Mouse (Mus musculus) adrenal gland, postnatal 10 days (tissue): ENCODE data around the gene Btnl4. TPM values are rescaled to one million over a fixed set of nuclear protein-coding genes. Genes with fewer than 3 reads are reported as not detected.

ENCODE experiments used
- DNase-seq: peaks from one replicate; pipeline ENCODE4 v3.0.0; 2021; ENCODE audit warnings: mixed read lengths
- total RNA-seq, 2 experiments: library from RNA; stranded (reverse); gene quantifications; 2 replicates each; pipeline ENCODE4 v1.2.3; 2021

The Btnl4 gene
- total RNA-seq, 2 experiments from 2014 or later, result not detected

GRCm38 (mm10) chr17:34437120-34437519 is 40.0 kb downstream of the Btnl4 start:
- no peak for DNase-seq

GRCm38 (mm10) chr17:34427597-34427996 is 49.5 kb downstream of the Btnl4 start:
- no peak for DNase-seq

DNA sequence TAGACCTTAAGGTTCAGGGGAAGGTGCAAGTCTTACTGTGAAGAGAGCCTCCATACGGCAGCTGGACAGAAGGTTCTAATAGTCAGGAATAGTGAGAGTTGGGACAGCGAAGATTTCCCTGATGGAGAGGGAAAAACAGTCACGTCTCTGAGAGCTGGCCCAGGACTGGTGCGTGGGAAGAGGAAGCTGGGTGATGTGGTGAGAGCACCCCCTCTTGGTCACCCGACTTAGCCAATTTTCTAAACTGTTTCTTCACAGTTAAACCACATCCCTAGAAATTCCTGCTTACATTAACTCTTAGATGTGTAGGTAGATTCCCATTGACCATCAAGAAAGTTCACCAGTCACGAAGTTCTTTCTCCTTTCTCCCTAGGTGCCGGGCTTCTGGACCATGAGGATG is 57.1 kb downstream of the Btnl4 start:
- DNase-seq, result no peak

Other genes starting within 250 kb of the Btnl4 start
- 1 to 10 TPM; 2.7 to 3.5 TPM for gene H2-Ob, start 238.4 kb downstream of the Btnl4 start, total RNA-seq
- 10 to 100 TPM; 27.9 to 36.1 TPM for gene H2-Ab1, start 219.6 kb downstream of the Btnl4 start, total RNA-seq
- 10 to 100 TPM; 40.5 to 44.8 TPM for gene H2-Aa, start 189.5 kb downstream of the Btnl4 start, total RNA-seq
- 10 to 100 TPM; 33.3 to 37.7 TPM for gene H2-Eb1, start 171.5 kb downstream of the Btnl4 start, total RNA-seq
- gene H2-Eb2, start 151.7 kb downstream of the Btnl4 start, total RNA-seq, result under 1 TPM; 0.21 to 0.39 TPM
- under 1 TPM; 0.48 to 0.66 TPM for gene Btnl2, start 122.5 kb downstream of the Btnl4 start, total RNA-seq
- gene Btnl1, start 100.2 kb downstream of the Btnl4 start, total RNA-seq, result not detected
- gene BC051142, start 78.5 kb downstream of the Btnl4 start, total RNA-seq, result 1 to 10 TPM; 1.5 to 3.6 TPM
- not detected for gene Btnl6, start 40.0 kb upstream of the Btnl4 start, total RNA-seq
- 10 to 100 TPM; 34.9 to 36.3 TPM for gene Notch4, start 87.0 kb upstream of the Btnl4 start, total RNA-seq
- 10 to 100 TPM; 11.0 to 12.1 TPM for gene Gpsm3, start 112.5 kb upstream of the Btnl4 start, total RNA-seq
- gene Pbx2, start 113.9 kb upstream of the Btnl4 start, total RNA-seq, result 10 to 100 TPM; 39.0 to 52.4 TPM
- gene Ager, start 120.5 kb upstream of the Btnl4 start, total RNA-seq, result 1 to 10 TPM; 2.0 to 4.3 TPM
- gene Rnf5, start 126.4 kb upstream of the Btnl4 start, total RNA-seq, result 10 to 100 TPM; 70.4 to 71.5 TPM
- 10 to 100 TPM; 92.7 TPM for gene Agpat1, start 126.9 kb upstream of the Btnl4 start, total RNA-seq
- 1 to 10 TPM; 6.1 to 9.9 TPM for gene Egfl8, start 138.7 kb upstream of the Btnl4 start, total RNA-seq
- 10 to 100 TPM; 47.8 to 48.0 TPM for gene Ppt2, start 151.2 kb upstream of the Btnl4 start, total RNA-seq
- 1 to 10 TPM; 4.5 to 7.9 TPM for gene Prrt1, start 152.2 kb upstream of the Btnl4 start, total RNA-seq
- gene Fkbpl, start 167.4 kb upstream of the Btnl4 start, total RNA-seq, result 10 to 100 TPM; 11.8 to 14.4 TPM
- 10 to 100 TPM; 37.8 to 40.1 TPM for gene Atf6b, start 169.8 kb upstream of the Btnl4 start, total RNA-seq
- gene Tnxb, start 193.2 kb upstream of the Btnl4 start, total RNA-seq, result 10 to 100 TPM; 40.6 to 47.3 TPM